Mouse (Mus musculus): ENCODE results near the gene Asb6. TPM values are rescaled to one million over a fixed set of nuclear protein-coding genes. Genes with fewer than 3 reads are reported as not detected.

Gene Asb6
- total RNA-seq, 2 experiments from 2014 or later = 7.9 to 9.0 TPM

Other genes starting within 250 kb of the Asb6 start
- 1 to 10 TPM; 1.8 to 3.9 TPM for gene Cstad, start 235.3 kb downstream of the Asb6 start, total RNA-seq (2021)
- gene 1700001O22Rik, start 26.7 kb downstream of the Asb6 start, total RNA-seq (2021) = 1 to 10 TPM in 1 of 2 experiments, under 1 TPM in 1; 0.57 to 1.0 TPM
- 10 to 100 TPM; 30.0 to 34.5 TPM for gene Ntmt1, start 22.5 kb downstream of the Asb6 start, total RNA-seq (2021)
- gene Prrx2, start 4.6 kb upstream of the Asb6 start, total RNA-seq (2021) = 1 to 10 TPM in 1 of 2 experiments, under 1 TPM in 1; 0.80 to 1.2 TPM
- gene Ptges, start 99.5 kb upstream of the Asb6 start, total RNA-seq (2021) = 1 to 10 TPM; 1.9 to 3.2 TPM
- gene Tor1b, start 122.6 kb upstream of the Asb6 start, total RNA-seq (2021) = 10 to 100 TPM; 25.0 to 26.1 TPM
- 10 to 100 TPM; 13.5 to 13.9 TPM for gene Tor1a, start 137.6 kb upstream of the Asb6 start, total RNA-seq (2021)
- gene BC005624, start 151.9 kb upstream of the Asb6 start, total RNA-seq (2021) = 10 to 100 TPM; 18.4 to 18.7 TPM
- 10 to 100 TPM; 55.6 to 56.6 TPM for gene Usp20, start 151.9 kb upstream of the Asb6 start, total RNA-seq (2021)